Mouse (Mus musculus): Measurements from ENCODE around the gene Gsg1l2. TPM values are rescaled to one million over a fixed set of nuclear protein-coding genes. Genes with fewer than 3 reads are reported as not detected.

Gsg1l2 gene
- total RNA-seq (2021): not detected

GRCm38 (mm10) chr11:67774379-67774778 lies at the start of gene Gsg1l2:
Gene Gsg1l2 (plus strand): TSS chr11:67774608.
- DNase-seq (ENCODE audit: low spot score): no peak

GRCm38 (mm10) chr11:67727095-67727494 lies 47.3 kb upstream of the Gsg1l2 start:
- intact Hi-C loops (cut with DNase I): no loop called here
- DNase-seq (ENCODE audit: low spot score): no peak

More at GRCm38 (mm10) chr11:67774379-67774778, at the start of gene Gsg1l2:
- intact Hi-C loops (cut with DNase I): no loop called here

DNA sequence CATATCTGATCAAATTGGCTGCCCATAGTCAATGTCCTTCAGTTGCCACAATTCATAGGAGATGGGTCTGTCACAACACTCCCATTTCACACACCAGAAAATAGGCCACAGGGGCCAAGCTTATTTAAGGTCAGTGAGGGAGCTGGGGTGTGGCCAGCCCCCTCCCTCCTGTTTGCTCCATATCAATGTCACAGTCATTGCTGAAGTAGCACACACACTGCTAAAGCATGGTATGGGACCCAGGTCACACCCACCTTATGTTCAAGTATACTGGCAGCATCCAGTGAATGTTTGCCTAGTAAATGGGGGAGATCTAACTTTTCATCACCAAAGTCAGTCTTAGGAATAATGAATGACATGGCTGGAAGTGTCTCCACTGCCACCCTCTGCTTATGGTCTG lies 45.7 kb upstream of the Gsg1l2 start:
- intact Hi-C loops (cut with DNase I): no loop called here
- no peak for DNase-seq (ENCODE audit: low spot score)

DNA sequence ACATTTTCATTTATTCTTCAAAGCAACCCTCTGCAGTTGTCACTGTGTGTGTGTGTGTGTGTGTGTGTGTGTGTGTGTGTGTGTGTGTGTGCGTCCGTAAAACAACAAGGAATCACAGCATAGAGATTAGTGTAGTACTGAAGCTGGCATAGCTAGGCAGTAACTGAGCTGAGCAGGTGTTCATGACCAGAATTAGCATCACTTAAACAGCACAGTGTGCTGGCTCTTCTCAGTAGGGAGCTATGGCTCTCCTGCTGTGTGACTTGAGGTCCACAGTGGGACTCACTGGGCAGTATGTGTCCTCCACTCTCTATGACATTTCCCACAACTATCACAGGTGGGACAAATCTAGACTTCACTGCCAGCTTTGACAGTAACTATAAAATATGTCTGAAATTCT lies 43.4 kb upstream of the Gsg1l2 start:
- intact Hi-C loops (cut with DNase I): no loop called here
- no peak for DNase-seq (ENCODE audit: low spot score)

GRCm38 (mm10) chr11:67733726-67734125 lies 40.7 kb upstream of the Gsg1l2 start:
- DNase-seq (ENCODE audit: low spot score): no peak
- intact Hi-C loops (cut with DNase I): no loop called here

- intact Hi-C loops (cut with DNase I): no loop called here
- no peak for DNase-seq (ENCODE audit: low spot score)
These were observed 39.8 kb upstream of the Gsg1l2 start for GRCm38 (mm10) chr11:67734597-67734996.

DNA sequence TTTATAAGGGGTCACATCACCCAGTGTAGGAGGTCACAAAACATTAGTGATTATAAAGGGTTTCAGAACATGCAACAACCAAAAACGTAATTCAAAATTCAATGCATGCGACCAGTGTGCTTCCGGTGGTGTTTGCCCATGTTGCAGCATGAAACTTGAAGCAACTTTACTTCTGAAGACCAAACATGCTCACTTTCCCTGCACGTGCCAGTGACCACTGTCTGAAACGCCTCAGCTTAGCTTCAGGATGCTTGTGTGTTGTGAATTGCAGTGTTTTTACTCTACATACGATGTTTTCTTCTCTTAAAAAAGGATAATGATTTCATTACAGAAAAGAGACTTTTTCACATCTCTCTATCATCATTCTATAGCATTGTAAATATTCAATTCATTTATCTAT lies 36.1 kb upstream of the Gsg1l2 start:
- DNase-seq (ENCODE audit: low spot score): no peak
- intact Hi-C loops (cut with DNase I): no loop called here

DNA sequence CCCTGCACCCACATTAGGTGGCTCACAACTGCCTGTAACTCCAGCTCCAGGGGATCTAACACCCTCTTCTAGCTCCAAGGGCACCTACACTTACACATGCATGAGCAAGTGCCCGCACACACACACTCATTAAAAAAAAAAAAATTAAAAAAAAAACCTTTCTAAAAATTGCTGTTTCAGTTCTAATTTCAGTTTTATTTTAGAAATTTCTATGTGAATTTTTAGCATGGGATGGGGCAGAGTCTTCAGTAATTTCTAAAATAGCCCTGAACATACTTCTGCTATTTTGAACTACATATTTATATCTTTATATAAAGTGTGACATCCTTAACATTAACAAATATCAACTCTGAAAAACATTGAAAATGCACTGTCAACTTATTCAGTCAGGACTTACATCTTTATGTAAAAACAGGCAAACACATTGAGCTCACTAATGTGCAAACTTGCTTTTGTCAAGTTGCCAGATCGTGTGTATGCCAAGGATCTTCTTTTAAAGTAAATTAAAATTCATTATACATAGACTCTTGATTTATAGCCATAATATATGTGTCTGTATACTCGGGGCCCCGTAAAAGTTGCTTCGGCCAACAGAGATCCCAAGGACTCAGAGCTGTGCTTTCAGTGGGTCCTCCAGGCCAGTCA lies 35.4 kb upstream of the Gsg1l2 start:
- no peak for DNase-seq (ENCODE audit: low spot score)
- intact Hi-C loops (cut with DNase I): no loop called here

GRCm38 (mm10) chr11:67741569-67741968 lies 32.8 kb upstream of the Gsg1l2 start:
- intact Hi-C loops (cut with DNase I): no loop called here

GRCm38 (mm10) chr11:67756287-67756686 lies 18.1 kb upstream of the Gsg1l2 start:
- DNase-seq (ENCODE audit: low spot score): no peak
- intact Hi-C loops (cut with DNase I): no loop called here

More at GRCm38 (mm10) chr11:67741569-67741968, 32.8 kb upstream of the Gsg1l2 start:
- no peak for DNase-seq (ENCODE audit: low spot score)

GRCm38 (mm10) chr11:67757373-67758167 lies 16.8 kb upstream of the Gsg1l2 start:
- intact Hi-C loops (cut with DNase I): loop anchor here (2.0 kb wide), 1 partner anchor 51 kb away; no protein-coding TSS in a partner anchor
- DNase-seq (ENCODE audit: low spot score): no peak

DNA sequence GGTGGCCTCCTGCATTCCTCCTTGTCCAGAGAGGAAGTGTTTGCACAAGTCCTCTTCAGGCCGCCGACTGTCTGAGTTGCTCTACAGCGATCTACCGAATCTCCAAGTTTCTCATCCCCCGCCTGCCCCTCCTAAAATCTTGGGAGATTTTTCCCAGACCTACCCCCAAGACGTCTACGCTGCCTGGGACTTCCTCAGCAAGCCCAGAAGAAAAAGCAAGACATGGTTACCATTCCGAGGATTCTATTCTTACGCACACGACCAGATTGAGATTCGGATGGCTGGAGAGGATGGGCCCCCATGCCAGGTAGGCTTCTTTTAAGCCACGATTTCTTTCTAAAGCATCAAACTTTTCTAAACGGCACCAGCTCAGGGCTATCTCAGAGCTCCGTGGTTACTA lies 3.4 kb upstream of the Gsg1l2 start, which contains the start of gene Glp2r:
Gene Glp2r (minus strand): TSS at position 101 of the 400 bp plus-strand sequence.
- DNase-seq (ENCODE audit: low spot score): no peak
- intact Hi-C loops (cut with DNase I): no loop called here

DNA sequence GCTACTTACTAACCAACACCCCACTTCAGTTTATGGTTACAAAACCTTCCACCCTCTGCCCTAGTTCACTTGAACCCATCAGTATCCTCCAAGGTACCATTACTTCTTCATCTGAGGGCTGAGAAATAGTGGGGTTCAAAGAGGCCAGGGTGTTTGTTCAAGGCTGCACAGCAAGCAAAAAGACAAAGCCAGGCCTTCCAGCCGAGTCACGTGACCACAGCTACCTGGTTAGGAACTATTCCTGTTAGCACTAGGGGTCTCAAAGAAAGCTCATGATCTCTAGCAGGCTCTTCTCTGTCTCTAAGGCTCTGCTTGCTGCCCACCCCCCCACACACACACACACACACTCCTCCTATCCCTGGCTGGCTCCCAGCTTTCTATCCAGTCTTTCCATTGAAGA lies 2.7 kb upstream of the Gsg1l2 start:
- intact Hi-C loops (cut with DNase I): no loop called here
- no peak for DNase-seq (ENCODE audit: low spot score)

DNA sequence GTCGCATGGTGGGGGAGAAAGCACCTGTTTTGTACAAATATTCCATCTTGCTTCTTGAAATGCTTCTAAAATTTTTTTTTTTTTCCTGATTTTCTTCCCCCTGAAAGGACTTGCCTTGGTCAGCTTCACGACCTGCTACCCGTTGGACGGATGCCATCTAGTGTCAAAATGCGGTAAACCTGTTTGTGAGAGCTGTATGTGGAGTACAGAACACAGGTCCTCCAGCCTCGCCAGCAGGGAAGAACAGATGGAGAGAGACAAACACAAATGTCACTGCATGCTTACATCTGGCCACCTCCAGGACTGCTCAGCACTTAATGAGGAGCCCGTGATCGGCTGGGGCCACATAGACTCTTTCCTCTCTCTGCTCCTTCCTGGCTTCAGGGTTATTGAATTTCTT lies 1.8 kb upstream of the Gsg1l2 start:
- no peak for DNase-seq (ENCODE audit: low spot score)
- intact Hi-C loops (cut with DNase I): no loop called here

- intact Hi-C loops (cut with DNase I): no loop called here
- no peak for DNase-seq (ENCODE audit: low spot score)
These were observed 15.8 kb downstream of the Gsg1l2 start for GRCm38 (mm10) chr11:67790182-67790581.

GRCm38 (mm10) chr11:67797931-67798330 lies 23.5 kb downstream of the Gsg1l2 start, which contains the start of gene Dhrs7c:
Gene Dhrs7c (plus strand): TSS chr11:67798187.
- DNase-seq (ENCODE audit: low spot score): no peak
- intact Hi-C loops (cut with DNase I): no loop called here

DNA sequence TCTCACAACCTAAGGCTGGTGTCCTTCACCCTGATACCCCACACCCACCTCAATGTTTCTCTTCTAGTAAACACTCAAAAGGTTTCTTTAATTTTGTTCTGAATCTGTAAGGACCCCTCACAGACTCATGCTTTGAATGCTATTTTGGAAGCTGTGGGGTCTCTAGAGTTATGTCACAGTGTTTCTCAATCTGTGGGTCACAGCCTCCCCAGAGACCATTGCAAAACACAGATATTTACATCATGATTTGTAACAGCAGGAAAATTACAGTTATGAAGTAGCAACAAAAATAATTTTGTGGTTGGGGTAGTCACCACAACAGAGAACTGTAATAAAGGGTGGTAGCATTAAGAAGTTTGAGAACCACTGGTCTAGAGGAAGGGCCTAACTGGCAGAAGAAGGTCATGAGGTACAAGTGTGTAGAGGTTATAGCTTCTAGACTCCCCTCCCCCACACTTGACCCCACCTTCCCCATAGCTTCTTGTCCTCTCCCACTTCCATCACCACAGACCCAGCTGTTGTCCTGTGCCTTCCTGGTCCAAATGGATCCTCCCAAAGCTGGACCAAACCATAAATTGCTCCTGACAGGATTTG lies 25.8 kb downstream of the Gsg1l2 start:
- DNase-seq (ENCODE audit: low spot score): no peak
- intact Hi-C loops (cut with DNase I): no loop called here

GRCm38 (mm10) chr11:67801169-67801568 lies 26.8 kb downstream of the Gsg1l2 start:
- intact Hi-C loops (cut with DNase I): no loop called here

GRCm38 (mm10) chr11:67805538-67805937 lies 31.1 kb downstream of the Gsg1l2 start:
- DNase-seq (ENCODE audit: low spot score): no peak
- intact Hi-C loops (cut with DNase I): no loop called here

More at GRCm38 (mm10) chr11:67801169-67801568, 26.8 kb downstream of the Gsg1l2 start:
- no peak for DNase-seq (ENCODE audit: low spot score)

DNA sequence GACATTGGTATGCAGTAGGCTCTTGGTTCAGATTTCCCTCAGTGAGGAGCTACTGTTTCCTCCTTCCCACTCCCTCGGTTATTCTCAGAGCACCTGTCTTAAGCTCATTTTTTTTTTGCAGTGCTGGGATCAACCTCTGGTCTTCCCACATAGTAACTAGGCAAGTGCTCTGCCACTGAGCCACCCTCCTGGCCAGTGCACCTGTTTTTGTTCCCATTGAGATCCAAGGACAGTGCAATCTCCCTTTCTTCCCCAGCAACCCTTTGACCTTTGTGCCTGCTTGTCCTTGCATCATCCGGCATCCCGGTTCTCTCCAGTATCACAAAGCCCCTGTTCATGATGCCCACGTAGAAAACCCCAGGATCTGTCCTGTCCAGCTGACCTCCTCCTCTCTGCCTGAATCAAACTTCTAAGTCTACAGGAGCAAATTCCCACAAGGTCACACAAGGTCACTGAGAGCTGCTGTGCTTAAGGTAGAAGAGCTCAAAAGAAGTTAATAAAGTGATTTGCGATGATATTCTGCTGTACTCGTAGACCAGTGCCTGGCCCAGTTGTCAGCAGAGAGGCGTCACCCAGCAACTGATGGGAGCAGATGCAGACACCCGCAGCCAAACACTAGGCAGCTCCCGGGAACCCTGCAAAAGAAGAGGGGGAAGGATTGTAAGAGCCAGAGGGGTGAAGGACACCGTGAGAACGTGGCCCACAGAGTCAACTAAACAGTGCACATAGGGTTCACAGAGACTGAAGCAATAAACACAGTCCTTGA lies 32.6 kb downstream of the Gsg1l2 start:
- DNase-seq (ENCODE audit: low spot score): no peak
- intact Hi-C loops (cut with DNase I): no loop called here

Data from heart, postnatal 25 days (tissue).